Mouse (Mus musculus): Measurements from ENCODE around the gene Tmem104. TPM values are rescaled to one million over a fixed set of nuclear protein-coding genes. Genes with fewer than 3 reads are reported as not detected.

The Tmem104 gene
- polyA plus RNA-seq, 1 experiment: 24.1 TPM

- DNase-seq: no peak
- Histone ChIP-seq H3K4me3 (ENCODE audit: control insufficient read depth, insufficient read depth, low read length) (no peak overlapping the region), H3K36me3 (ENCODE audit: control insufficient read depth, insufficient read depth, low read length) (peaks cover 12% of the 10 kb centered on the region; the same call in 1 of the 2 replicates), H3K4me1 (replicated peaks; ENCODE audit: control insufficient read depth, insufficient read depth, low read length) (no peaks in the 10 kb centered on the region; the same call in 1 of the 2 replicates), H3K27ac (ENCODE audit: control insufficient read depth, insufficient read depth, low read length) (no peak overlapping the region), H3K27me3 (ENCODE audit: control insufficient read depth, insufficient read depth, low read length) (no peaks in the 10 kb centered on the region)
- WGBS: 97% methylated on average over 9 of the region's 9 CpGs
- no peak for TF ChIP-seq CTCF (IDR thresholded peaks at IDR 0.05; ENCODE audit: borderline replicate concordance, control insufficient read depth, extremely low read depth, insufficient read depth, low read length, poor library complexity)
- TF ChIP-seq POLR2A (IDR thresholded peaks at IDR 0.05; ENCODE audit: control insufficient read depth, extremely low read depth, insufficient read depth, low read length, poor library complexity): no peak
Observed at GRCm38 (mm10) chr11:115202756-115203155, 15.5 kb downstream of the Tmem104 start.

GRCm38 (mm10) chr11:115208126-115208525 is 20.8 kb downstream of the Tmem104 start:
- Histone ChIP-seq H3K27ac (ENCODE audit: control insufficient read depth, insufficient read depth, low read length) (no peak overlapping the region), H3K4me3 (ENCODE audit: control insufficient read depth, insufficient read depth, low read length) (no peak overlapping the region), H3K36me3 (ENCODE audit: control insufficient read depth, insufficient read depth, low read length) (0 out of 2 replicates have a peak, but pooled peaks cover 6% of the 10 kb centered on the region), H3K27me3 (ENCODE audit: control insufficient read depth, insufficient read depth, low read length) (no peaks in the 10 kb centered on the region), H3K4me1 (replicated peaks; ENCODE audit: control insufficient read depth, insufficient read depth, low read length) (peaks cover 16% of the 10 kb centered on the region)
- DNase-seq: no peak
- TF ChIP-seq CTCF (IDR thresholded peaks at IDR 0.05; ENCODE audit: borderline replicate concordance, control insufficient read depth, extremely low read depth, insufficient read depth, low read length, poor library complexity) (no peak), POLR2A (IDR thresholded peaks at IDR 0.05; ENCODE audit: control insufficient read depth, extremely low read depth, insufficient read depth, low read length, poor library complexity) (no peak)
- WGBS: 97% methylated on average over 12 of the region's 12 CpGs

DNA sequence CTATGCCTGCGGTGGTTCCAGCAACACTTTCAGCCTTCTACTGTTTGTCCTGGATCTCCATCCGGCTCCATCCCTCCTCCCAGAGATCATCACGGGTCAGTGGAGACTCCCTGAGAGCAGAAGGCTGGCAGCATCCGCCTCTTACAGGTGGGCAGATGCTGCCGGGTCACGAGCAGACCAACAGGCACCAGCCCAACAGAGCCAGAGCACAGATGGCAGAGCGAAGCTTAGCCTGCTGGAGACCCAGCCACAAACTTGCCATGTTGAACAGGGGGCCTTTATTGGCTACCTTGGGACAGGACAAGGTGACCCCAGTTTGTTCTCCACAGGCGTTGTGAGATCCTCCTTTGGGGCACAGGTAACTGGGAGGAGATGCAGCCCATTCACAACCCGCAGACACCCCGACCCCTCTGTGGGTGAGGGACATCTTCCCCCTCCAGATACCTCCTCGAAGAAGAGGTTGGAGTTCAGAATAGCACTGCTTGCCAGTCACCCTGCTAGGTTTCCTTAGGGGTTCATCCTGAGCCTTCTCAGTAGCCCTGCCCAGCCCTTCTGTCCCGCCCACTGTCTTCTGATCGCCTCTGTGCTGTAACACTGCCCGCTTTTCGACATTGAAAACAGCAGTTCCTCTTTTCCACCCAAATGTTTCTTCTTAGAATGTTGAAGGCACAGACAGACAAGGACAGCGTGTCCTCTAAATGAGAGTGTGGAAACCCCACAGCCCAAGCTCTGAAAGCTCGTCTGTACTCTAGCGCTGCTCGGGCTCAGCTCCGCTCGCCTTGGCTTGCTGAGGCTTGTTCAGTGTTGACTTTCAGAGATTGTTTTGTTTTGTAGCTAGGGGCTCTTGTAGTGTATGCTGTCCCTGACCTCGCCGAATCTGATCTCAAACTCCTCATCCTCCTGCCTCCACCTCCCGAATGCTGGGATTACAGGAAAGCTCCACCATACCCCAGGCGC is 21.8 kb downstream of the Tmem104 start:
- TF ChIP-seq CTCF (IDR thresholded peaks at IDR 0.05; ENCODE audit: borderline replicate concordance, control insufficient read depth, extremely low read depth, insufficient read depth, low read length, poor library complexity): no peak
- TF ChIP-seq POLR2A (IDR thresholded peaks at IDR 0.05; ENCODE audit: control insufficient read depth, extremely low read depth, insufficient read depth, low read length, poor library complexity): no peak
- Histone ChIP-seq H3K36me3 (ENCODE audit: control insufficient read depth, insufficient read depth, low read length) (0 out of 2 replicates have a peak, but pooled peaks cover 6% of the 10 kb centered on the region), H3K27me3 (ENCODE audit: control insufficient read depth, insufficient read depth, low read length) (no peaks in the 10 kb centered on the region), H3K4me3 (ENCODE audit: control insufficient read depth, insufficient read depth, low read length) (no peak overlapping the region), H3K27ac (ENCODE audit: control insufficient read depth, insufficient read depth, low read length) (no peak overlapping the region), H3K4me1 (replicated peaks; ENCODE audit: control insufficient read depth, insufficient read depth, low read length) (peaks cover 16% of the 10 kb centered on the region)
- no peak for DNase-seq
- 79% methylated on average over 25 of the region's 25 CpGs for WGBS

GRCm38 (mm10) chr11:115209958-115210357 is 22.7 kb downstream of the Tmem104 start:
- WGBS: 95% methylated on average over 7 of the region's 7 CpGs
- no peak for DNase-seq
- H3K4me1 ChIP-seq (replicated peaks; ENCODE audit: control insufficient read depth, insufficient read depth, low read length): peaks cover 16% of the 10 kb centered on the region
- H3K36me3 ChIP-seq (ENCODE audit: control insufficient read depth, insufficient read depth, low read length): 0 out of 2 replicates have a peak, but pooled peaks cover 6% of the 10 kb centered on the region
- H3K4me3 ChIP-seq (ENCODE audit: control insufficient read depth, insufficient read depth, low read length): no peak overlapping the region
- no peak overlapping the region for H3K27ac ChIP-seq (ENCODE audit: control insufficient read depth, insufficient read depth, low read length)
- no peak for TF ChIP-seq CTCF (IDR thresholded peaks at IDR 0.05; ENCODE audit: borderline replicate concordance, control insufficient read depth, extremely low read depth, insufficient read depth, low read length, poor library complexity)
- H3K27me3 ChIP-seq (ENCODE audit: control insufficient read depth, insufficient read depth, low read length): no peaks in the 10 kb centered on the region

GRCm38 (mm10) chr11:115212116-115212515 is 24.8 kb downstream of the Tmem104 start:
- no peak overlapping the region for H3K27ac ChIP-seq (ENCODE audit: control insufficient read depth, insufficient read depth, low read length)
- no peaks in the 10 kb centered on the region for H3K27me3 ChIP-seq (ENCODE audit: control insufficient read depth, insufficient read depth, low read length)
- H3K4me1 ChIP-seq (replicated peaks; ENCODE audit: control insufficient read depth, insufficient read depth, low read length): peaks cover 16% of the 10 kb centered on the region
- H3K36me3 ChIP-seq (ENCODE audit: control insufficient read depth, insufficient read depth, low read length): no peaks in the 10 kb centered on the region
- DNase-seq: no peak
- TF ChIP-seq CTCF (IDR thresholded peaks at IDR 0.05; ENCODE audit: borderline replicate concordance, control insufficient read depth, extremely low read depth, insufficient read depth, low read length, poor library complexity): no peak
- no peak for TF ChIP-seq POLR2A (IDR thresholded peaks at IDR 0.05; ENCODE audit: control insufficient read depth, extremely low read depth, insufficient read depth, low read length, poor library complexity)
- 93% methylated on average over 13 of the region's 13 CpGs for WGBS
- no peak overlapping the region for H3K4me3 ChIP-seq (ENCODE audit: control insufficient read depth, insufficient read depth, low read length)

DNA sequence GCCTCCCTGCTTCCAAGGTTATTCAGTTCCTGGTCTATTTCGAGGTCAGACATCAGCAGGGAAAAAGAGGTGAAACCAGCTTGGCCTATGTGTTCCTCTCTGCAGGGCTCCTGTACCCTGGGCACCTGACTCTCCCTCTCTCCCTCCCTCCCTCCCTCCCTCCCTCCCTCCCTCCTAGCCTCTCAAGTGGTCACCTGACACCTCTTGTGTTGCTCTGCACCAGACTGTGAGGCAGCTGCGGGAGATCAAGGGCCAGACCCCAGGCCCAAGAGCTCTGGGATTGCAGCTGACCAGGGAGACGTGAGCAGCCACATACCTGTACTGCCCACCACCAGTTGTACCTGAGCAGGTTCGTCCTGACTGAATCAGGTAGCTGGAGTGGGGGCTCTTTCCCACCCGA is 27.8 kb downstream of the Tmem104 start:
- Histone ChIP-seq H3K4me3 (ENCODE audit: control insufficient read depth, insufficient read depth, low read length) (no peak overlapping the region), H3K36me3 (ENCODE audit: control insufficient read depth, insufficient read depth, low read length) (no peaks in the 10 kb centered on the region), H3K27ac (ENCODE audit: control insufficient read depth, insufficient read depth, low read length) (no peak overlapping the region), H3K27me3 (ENCODE audit: control insufficient read depth, insufficient read depth, low read length) (no peaks in the 10 kb centered on the region), H3K4me1 (replicated peaks; ENCODE audit: control insufficient read depth, insufficient read depth, low read length) (peaks cover 11% of the 10 kb centered on the region)
- TF ChIP-seq POLR2A (IDR thresholded peaks at IDR 0.05; ENCODE audit: control insufficient read depth, extremely low read depth, insufficient read depth, low read length, poor library complexity) (no peak), CTCF (IDR thresholded peaks at IDR 0.05; ENCODE audit: borderline replicate concordance, control insufficient read depth, extremely low read depth, insufficient read depth, low read length, poor library complexity) (no peak)
- DNase-seq: no peak
- 89% methylated on average over 5 of the region's 5 CpGs for WGBS

Data from thymus, adult 2 months (tissue).